Mouse (Mus musculus) liver, embryonic 13.5 days (tissue): Measurements from ENCODE around the gene Ldlr. TPM values are rescaled to one million over a fixed set of nuclear protein-coding genes. Genes with fewer than 3 reads are reported as not detected.

Experiments
- ATAC-seq: fragments of 200-750 bp; cut with Nextera tagmentation; 2 replicates; pipeline ENCODE4 v1.8.0; 2017; ENCODE audit warnings: low read depth, mild to moderate bottlenecking, moderate number of reproducible peaks, moderate library complexity
- DNase-seq: peaks from one replicate; pipeline ENCODE4 v3.0.0; 2022
- H3K27ac ChIP-seq: fragments of 300-500 bp; sonication (generic); 2 replicates; pipeline ENCODE4 v1.5.1; 2015; ENCODE audit warnings: moderate library complexity, mild to moderate bottlenecking, inconsistent platforms
- H3K27me3 ChIP-seq: fragments of 300-500 bp; sonication (generic); 2 replicates; pipeline ENCODE4 v1.6.1; 2015; ENCODE audit warnings: mild to moderate bottlenecking, inconsistent platforms
- H3K36me3 ChIP-seq: fragments of 300-500 bp; sonication (generic); 2 replicates; pipeline ENCODE4 v1.6.1; 2015; ENCODE audit warnings: mild to moderate bottlenecking, inconsistent platforms
- H3K4me1 ChIP-seq: fragments of 300-500 bp; sonication (generic); replicated peaks from 2 replicates; pipeline ENCODE4 v1.6.1; 2015; ENCODE audit warnings: inconsistent platforms
- H3K4me2 ChIP-seq: fragments of 300-500 bp; sonication (generic); 2 replicates; pipeline ENCODE4 v1.6.1; 2015; ENCODE audit warnings: inconsistent platforms, mild to moderate bottlenecking, moderate library complexity
- H3K4me3 ChIP-seq: fragments of 300-500 bp; sonication (generic); replicated peaks from 2 replicates; pipeline ENCODE4 v1.5.1; 2015; ENCODE audit warnings: mild to moderate bottlenecking, inconsistent platforms
- H3K9ac ChIP-seq: fragments of 300-500 bp; sonication (generic); 2 replicates; pipeline ENCODE4 v1.6.1; 2015; ENCODE audit warnings: mild to moderate bottlenecking, inconsistent platforms
- H3K9me3 ChIP-seq: fragments of 300-500 bp; sonication (generic); replicated peaks from 2 replicates; pipeline ENCODE4 v1.6.1; 2016; ENCODE audit warnings: inconsistent platforms
- WGBS: fragments of 180-500 bp; shearing (Covaris S2); methylation state at CpG from one replicate; pipeline ENCODE4 v1.1.7; 2015; ENCODE audit not compliant: insufficient replicate concordance; 5-methylcytosine and 5-hydroxymethylcytosine counted together
- polyA plus RNA-seq: library from polyadenylated mRNA; unstranded; fragments of >200 nt; fragmentation: Nextera tagmentation; extraction: Ambion mirVana; gene quantifications from 2 replicates; pipeline ENCODE4 v1.2.1, GENCODE M21; 2015

Ldlr gene
- polyA plus RNA-seq = 18.6 and 22.5 TPM in 2 replicates

GRCm38 (mm10) chr9:21723377-21724146, at the start of gene Ldlr:
Ldlr (plus strand) TSS chr9:21723483.
- Histone ChIP-seq H3K4me3 (peak within 1 kb of the TSS; percentile 79), H3K27ac (peak within 1 kb of the TSS; percentile 95), H3K9me3 (no peaks in the 10 kb centered on the region), H3K36me3 (peaks cover 19% of the 10 kb centered on the region), H3K27me3 (no peaks in the 10 kb centered on the region), H3K9ac (peak within 1 kb of the TSS; percentile 86), H3K4me1 (peaks cover 68% of the 10 kb centered on the region), H3K4me2 (peak within 1 kb of the TSS; percentile 96)
- DNase-seq (peak; percentile 88), ATAC-seq (peak; percentile 81)
- under 1% methylated on average over 47 of the region's 47 CpGs for WGBS

GRCm38 (mm10) chr9:21677706-21678105, 45.6 kb upstream of the Ldlr start:
- WGBS = 94% methylated on average over 17 of the region's 17 CpGs

DNA sequence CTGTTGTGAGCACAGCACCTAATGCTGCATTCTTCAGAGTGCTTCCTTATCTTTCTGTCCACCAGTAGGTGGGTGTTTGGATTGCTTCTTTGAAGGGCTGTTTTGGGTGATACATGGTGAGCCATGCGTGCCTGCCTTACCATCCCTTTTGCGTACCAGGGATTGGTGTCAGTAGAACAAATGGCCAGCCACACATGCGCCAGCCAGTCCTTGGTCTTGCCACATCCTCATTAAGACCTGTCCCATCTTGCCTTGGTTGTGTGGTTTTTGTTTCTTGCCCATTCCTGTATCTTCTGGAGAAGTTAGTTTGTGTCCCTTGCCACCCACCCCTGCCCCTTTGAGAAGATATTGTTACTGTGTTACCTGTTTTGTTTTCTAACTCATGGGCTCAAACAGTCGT, 42.8 kb upstream of the Ldlr start:
- ATAC-seq (no peak), DNase-seq (no peak)
- Histone ChIP-seq H3K27me3 (no peaks in the 10 kb centered on the region), H3K4me1 (no peaks in the 10 kb centered on the region), H3K27ac (no peak overlapping the region), H3K9ac (no peak overlapping the region), H3K9me3 (no peaks in the 10 kb centered on the region), H3K4me3 (no peak overlapping the region), H3K36me3 (peaks cover 92% of the 10 kb centered on the region), H3K4me2 (no peak overlapping the region)
- WGBS = 77% methylated on average over 4 of the region's 4 CpGs

More at GRCm38 (mm10) chr9:21677706-21678105, 45.6 kb upstream of the Ldlr start:
- DNase-seq (no peak), ATAC-seq (no peak)
- no peak overlapping the region for H3K27ac ChIP-seq
- no peaks in the 10 kb centered on the region for H3K27me3 ChIP-seq
- no peak overlapping the region for H3K4me3 ChIP-seq
- peaks cover 92% of the 10 kb centered on the region for H3K36me3 ChIP-seq
- H3K9ac ChIP-seq = no peak overlapping the region
- no peaks in the 10 kb centered on the region for H3K9me3 ChIP-seq
- H3K4me1 ChIP-seq = no peaks in the 10 kb centered on the region
- H3K4me2 ChIP-seq = no peak overlapping the region

GRCm38 (mm10) chr9:21682827-21683226, 40.5 kb upstream of the Ldlr start:
- H3K27me3 ChIP-seq = no peaks in the 10 kb centered on the region
- no peak overlapping the region for H3K4me3 ChIP-seq
- ATAC-seq = no peak
- H3K9me3 ChIP-seq = no peaks in the 10 kb centered on the region
- 0 out of 2 replicates have a peak, but pooled peaks cover under 1% of the 10 kb centered on the region for H3K4me1 ChIP-seq
- no peak overlapping the region for H3K4me2 ChIP-seq
- H3K27ac ChIP-seq = no peak overlapping the region
- peaks cover 92% of the 10 kb centered on the region for H3K36me3 ChIP-seq
- no peak for DNase-seq
- H3K9ac ChIP-seq = no peak overlapping the region
- WGBS = 82% methylated on average over 4 of the region's 4 CpGs

DNA sequence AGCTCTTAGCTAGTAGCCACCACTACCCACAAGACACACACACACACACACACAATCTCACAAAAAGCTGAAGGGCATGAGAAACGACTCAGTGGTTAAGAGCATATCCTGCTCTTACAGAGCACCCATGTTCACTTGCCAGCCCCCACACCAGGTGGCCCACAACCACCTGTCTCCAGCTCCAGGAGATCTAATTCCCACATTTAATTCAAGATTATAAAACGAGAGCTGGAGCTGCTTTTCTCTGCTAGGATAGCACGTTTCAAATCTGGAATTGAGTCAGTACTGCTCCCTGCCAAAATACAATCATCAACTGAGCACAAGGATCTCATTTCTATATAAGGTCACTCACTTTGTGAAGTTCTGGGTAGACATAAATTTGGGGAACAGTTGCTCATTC, 39.4 kb upstream of the Ldlr start:
- DNase-seq (no peak), ATAC-seq (no peak)
- Histone ChIP-seq H3K9ac (no peak overlapping the region), H3K4me1 (0 out of 2 replicates have a peak, but pooled peaks cover 4% of the 10 kb centered on the region), H3K4me2 (no peak overlapping the region), H3K36me3 (peaks cover 91% of the 10 kb centered on the region), H3K27ac (no peak overlapping the region), H3K4me3 (no peak overlapping the region), H3K27me3 (no peaks in the 10 kb centered on the region), H3K9me3 (no peaks in the 10 kb centered on the region)
- 66% methylated on average over 3 of the region's 3 CpGs for WGBS

GRCm38 (mm10) chr9:21688554-21688953, 34.7 kb upstream of the Ldlr start:
- Histone ChIP-seq H3K36me3 (peaks cover 93% of the 10 kb centered on the region), H3K27me3 (no peaks in the 10 kb centered on the region), H3K9me3 (no peaks in the 10 kb centered on the region), H3K4me3 (no peak overlapping the region), H3K4me2 (no peak overlapping the region), H3K27ac (no peak overlapping the region; the same call in 1 of the 2 replicates), H3K4me1 (peaks cover 11% of the 10 kb centered on the region; the same call in 1 of the 2 replicates), H3K9ac (no peak overlapping the region)
- WGBS = 67% methylated on average over 7 of the region's 7 CpGs
- DNase-seq (no peak), ATAC-seq (peak; percentile 72)

DNA sequence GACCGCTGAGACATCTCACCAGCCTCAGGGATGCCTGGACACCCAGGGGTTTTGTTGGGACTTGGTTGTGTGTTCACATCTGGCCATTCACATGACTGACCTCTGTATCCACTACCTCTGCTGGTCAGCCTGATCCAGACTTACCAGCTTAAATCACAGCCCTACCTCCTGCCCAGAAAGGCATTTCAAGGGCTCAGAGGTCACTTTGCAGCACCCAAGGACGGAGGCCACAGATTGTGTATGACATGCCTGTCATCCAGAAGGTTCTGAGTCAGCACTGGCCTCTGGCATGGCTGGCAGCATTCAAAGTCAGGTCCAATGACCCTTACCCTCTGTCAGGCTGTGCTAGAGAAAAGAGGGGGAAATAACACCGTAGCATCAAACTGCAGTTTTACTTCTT, 33.3 kb upstream of the Ldlr start:
- Histone ChIP-seq H3K9ac (no peak overlapping the region), H3K4me2 (no peak overlapping the region), H3K9me3 (no peaks in the 10 kb centered on the region), H3K27me3 (no peaks in the 10 kb centered on the region), H3K36me3 (peaks cover 92% of the 10 kb centered on the region), H3K27ac (no peak overlapping the region), H3K4me3 (no peak overlapping the region), H3K4me1 (peaks cover 11% of the 10 kb centered on the region; the same call in 1 of the 2 replicates)
- DNase-seq (no peak), ATAC-seq (no peak; the same call in 1 of the 2 replicates)
- WGBS = 84% methylated on average over 3 of the region's 3 CpGs

DNA sequence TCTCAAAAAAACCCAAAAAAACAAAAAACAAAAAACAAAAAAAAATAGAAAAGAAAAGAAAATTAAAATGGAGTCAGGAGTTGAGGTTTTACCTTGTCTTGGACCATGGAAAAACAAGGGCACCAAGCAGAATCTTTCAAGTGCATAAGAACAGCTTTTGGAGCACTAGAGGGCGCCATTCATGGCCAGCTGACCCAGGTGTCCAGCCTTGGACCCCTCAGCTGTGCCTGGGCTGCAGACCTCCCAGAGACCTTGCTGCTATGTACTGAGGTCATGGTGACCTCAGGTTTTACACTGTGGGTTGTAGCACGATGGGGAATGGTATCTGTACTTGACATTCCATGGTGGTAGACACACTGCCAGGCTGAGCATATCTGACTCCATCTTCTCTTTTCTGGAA, 31.4 kb upstream of the Ldlr start:
- peaks cover 91% of the 10 kb centered on the region for H3K36me3 ChIP-seq

GRCm38 (mm10) chr9:21692491-21692890, 30.8 kb upstream of the Ldlr start:
- Histone ChIP-seq H3K4me2 (no peak overlapping the region), H3K36me3 (peaks cover 91% of the 10 kb centered on the region), H3K4me3 (no peak overlapping the region), H3K27ac (no peak overlapping the region), H3K9ac (no peak overlapping the region), H3K9me3 (no peaks in the 10 kb centered on the region), H3K27me3 (no peaks in the 10 kb centered on the region), H3K4me1 (peaks cover 11% of the 10 kb centered on the region; the same call in 1 of the 2 replicates)
- WGBS = 89% methylated on average over 4 of the region's 4 CpGs
- DNase-seq (no peak), ATAC-seq (no peak)

More for the DNA sequence above, 31.4 kb upstream of the Ldlr start:
- Histone ChIP-seq H3K27me3 (no peaks in the 10 kb centered on the region), H3K4me2 (no peak overlapping the region), H3K4me1 (peaks cover 11% of the 10 kb centered on the region; the same call in 1 of the 2 replicates), H3K4me3 (no peak overlapping the region), H3K9ac (no peak overlapping the region), H3K9me3 (no peaks in the 10 kb centered on the region), H3K27ac (no peak overlapping the region)
- 36% methylated on average over 2 of the region's 2 CpGs for WGBS
- ATAC-seq = no peak
- no peak for DNase-seq

DNA sequence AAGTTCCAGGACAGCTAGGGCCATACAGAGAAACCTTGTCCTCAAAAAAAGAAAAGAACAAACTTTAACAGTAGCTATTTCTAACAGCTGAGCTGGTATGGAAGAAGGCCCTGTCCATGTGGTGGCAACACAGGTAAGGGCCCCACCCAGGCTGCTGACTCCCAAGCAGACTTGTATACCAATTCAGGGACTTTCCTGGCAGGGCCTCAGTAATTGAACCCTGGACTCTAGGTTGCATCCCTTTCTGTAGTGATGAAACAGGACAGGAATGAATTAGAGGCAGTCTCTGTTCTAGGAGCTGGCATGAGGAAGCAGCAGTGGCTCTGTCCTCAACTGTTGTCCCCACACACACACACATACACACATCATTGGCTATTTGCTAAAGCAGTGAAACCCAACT, 29.2 kb upstream of the Ldlr start:
- H3K27ac ChIP-seq = no peak overlapping the region
- H3K4me1 ChIP-seq = peaks cover 6% of the 10 kb centered on the region; the same call in 1 of the 2 replicates
- no peak overlapping the region for H3K9ac ChIP-seq
- H3K36me3 ChIP-seq = peaks cover 88% of the 10 kb centered on the region
- no peak overlapping the region for H3K4me3 ChIP-seq
- no peak for DNase-seq
- no peaks in the 10 kb centered on the region for H3K9me3 ChIP-seq
- H3K27me3 ChIP-seq = no peaks in the 10 kb centered on the region
- ATAC-seq = no peak
- H3K4me2 ChIP-seq = no peak overlapping the region

DNA sequence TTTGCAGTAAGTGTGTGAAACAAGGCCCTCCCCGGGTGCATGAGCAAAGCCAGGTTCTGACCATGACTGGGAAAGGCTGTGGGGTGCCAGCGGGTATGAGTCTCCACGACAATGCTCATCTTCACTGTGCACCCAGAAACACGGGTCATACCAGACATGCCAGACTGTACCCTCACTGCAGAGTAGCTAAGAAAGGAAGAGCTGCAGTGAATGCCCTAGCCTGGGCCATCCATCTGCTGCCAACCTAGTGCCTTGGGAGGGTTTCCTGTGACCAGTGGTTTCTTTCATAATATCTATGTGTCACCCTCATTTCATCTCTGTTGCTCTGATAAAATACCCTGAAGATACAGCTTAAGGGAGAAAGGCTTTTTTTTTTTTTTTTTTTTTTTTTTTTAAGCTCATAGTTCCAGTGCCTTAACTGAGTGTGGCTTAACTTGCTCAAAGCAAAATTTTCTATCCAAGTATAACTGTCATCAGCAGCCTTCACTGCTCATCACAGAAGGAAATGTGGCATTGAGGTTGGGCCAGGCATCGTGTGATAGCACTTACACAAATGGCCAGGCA, 28.0 kb upstream of the Ldlr start:
- Histone ChIP-seq H3K27me3 (no peaks in the 10 kb centered on the region), H3K4me1 (no peaks in the 10 kb centered on the region), H3K4me3 (no peak overlapping the region), H3K9me3 (no peaks in the 10 kb centered on the region), H3K36me3 (peaks cover 88% of the 10 kb centered on the region), H3K4me2 (no peak overlapping the region), H3K27ac (no peak overlapping the region), H3K9ac (no peak overlapping the region)
- no peak for ATAC-seq
- no peak for DNase-seq
- WGBS = 78% methylated on average over 5 of the region's 5 CpGs
